Mouse (Mus musculus) heart, postnatal 0 days (tissue): ENCODE data around the gene Esrrg.

ENCODE experiments used
- CTCF ChIP-seq: IDR thresholded peaks from 2 replicates; pipeline ENCODE4 v1.5.1; 2016; ENCODE audit warnings: antibody characterized with exemption, control low read depth, low read depth
- EP300 ChIP-seq: IDR thresholded peaks from 2 replicates; pipeline ENCODE4 v1.6.1; 2016; ENCODE audit warnings: antibody characterized with exemption, low read depth

DNA sequence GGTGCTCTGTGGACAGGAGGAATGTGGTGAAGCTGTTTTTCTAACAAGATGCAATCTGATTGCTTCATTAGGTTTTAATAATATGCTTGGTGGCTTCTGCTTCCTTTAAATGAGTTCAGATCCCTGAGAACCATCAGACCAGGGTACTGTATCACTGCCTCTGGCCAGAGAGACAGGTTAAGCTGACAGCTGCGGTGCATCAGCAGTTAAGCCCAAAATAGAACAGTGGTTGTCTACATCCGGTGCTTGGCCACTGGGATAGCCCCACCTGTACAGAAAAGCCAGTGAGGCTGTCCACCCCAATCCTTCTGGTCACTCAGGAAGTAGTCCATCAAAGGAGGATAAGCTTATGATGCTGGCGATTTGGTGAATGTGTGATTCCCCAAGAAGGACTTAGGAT, 503.0 kb downstream of the Esrrg start:
- no peak for TF ChIP-seq CTCF
- no peak for TF ChIP-seq EP300
